Mouse (Mus musculus): ENCODE results near the gene Ly6c2. TPM values are rescaled to one million over a fixed set of nuclear protein-coding genes. Genes with fewer than 3 reads are reported as not detected.
A peak's percentile ranks its signal among the peaks of the same experiment; 100 is the strongest.
"Not testable (repeated sequence)": the region's sequence is repeated elsewhere in the genome, so short reads cannot be mapped to it uniquely, and the experiment has no call there.

Gene Ly6c2
- polyA plus RNA-seq, 1 experiment from 2014 or later, result 1.0 TPM

DNA sequence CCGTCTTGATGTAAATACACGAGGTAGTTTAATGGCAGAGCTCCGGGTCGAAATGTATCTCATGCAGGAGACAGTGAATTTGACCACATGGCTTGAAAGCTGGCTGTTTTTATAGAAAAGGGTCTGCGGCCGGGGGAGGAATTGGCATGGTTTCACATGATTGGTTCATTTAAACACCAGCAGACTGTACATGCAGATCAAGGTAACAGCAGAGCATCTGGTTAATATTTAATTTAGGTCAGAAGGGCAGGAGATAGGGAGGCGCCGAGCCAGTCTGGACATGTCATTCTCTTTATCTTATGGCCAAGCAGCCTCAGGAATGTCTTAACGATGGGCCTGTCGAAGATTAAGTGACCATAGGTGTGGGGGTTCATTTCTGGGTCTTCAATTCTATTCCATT, 12.5 kb downstream of the Ly6c2 start:
- TF ChIP-seq EP300 (optimal IDR thresholded peaks at IDR 0.05) (no peak), CTCF (IDR thresholded peaks at IDR 0.05; ENCODE audit: low read depth) (no peak)
- no peak overlapping the region for H3K4me3 ChIP-seq (ENCODE audit: low read depth, low read length)
- H3K27ac ChIP-seq (replicated peaks), result no peak overlapping the region
- H3K27me3 ChIP-seq (ENCODE audit: control insufficient read depth, insufficient read depth, low read length), result no peaks in the 10 kb centered on the region
- H3K9me3 ChIP-seq (ENCODE audit: control insufficient read depth, low read length), result no peaks in the 10 kb centered on the region
- 65% methylated on average over 10 of the region's 10 CpGs for WGBS
- H3K36me3 ChIP-seq (ENCODE audit: control insufficient read depth, insufficient read depth, low read length), result no peaks in the 10 kb centered on the region
- no peak overlapping the region for H3K9ac ChIP-seq (ENCODE audit: low read length)
- no peak overlapping the region for H3K4me2 ChIP-seq (replicated peaks; ENCODE audit: low read depth)
- ATAC-seq (ENCODE audit: low FRiP score, low TSS enrichment) (no peak), DNase-seq (ENCODE audit: low spot score) (no peak)
- H3K4me1 ChIP-seq (replicated peaks; ENCODE audit: control insufficient read depth, insufficient read depth), result no peaks in the 10 kb centered on the region

DNA sequence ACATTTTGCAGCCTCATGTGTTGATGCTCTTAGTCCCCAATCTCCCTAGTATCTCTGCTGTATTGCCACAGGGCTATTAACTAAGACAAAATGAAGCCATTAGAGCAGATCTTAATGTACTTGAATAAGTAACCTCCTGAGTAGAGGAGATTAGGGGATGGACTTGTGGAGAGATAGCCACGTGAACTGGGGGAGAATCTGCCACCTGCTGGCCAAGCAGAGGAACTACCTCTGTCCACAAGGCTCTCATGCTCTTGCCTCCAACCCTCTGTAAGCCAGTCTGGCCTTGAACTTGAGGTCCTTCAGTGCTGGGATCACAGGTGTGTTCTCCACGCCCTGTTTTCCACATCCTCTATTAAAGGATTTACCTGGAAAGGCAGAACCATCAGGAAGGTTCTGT, 23.7 kb downstream of the Ly6c2 start:
- H3K9ac ChIP-seq (ENCODE audit: low read length); H3K4me2 ChIP-seq (replicated peaks; ENCODE audit: low read depth); H3K4me1 ChIP-seq (replicated peaks; ENCODE audit: control insufficient read depth, insufficient read depth); DNase-seq (ENCODE audit: low spot score); H3K4me3 ChIP-seq (ENCODE audit: low read depth, low read length); ATAC-seq (ENCODE audit: low FRiP score, low TSS enrichment); H3K27me3 ChIP-seq (ENCODE audit: control insufficient read depth, insufficient read depth, low read length); H3K36me3 ChIP-seq (ENCODE audit: control insufficient read depth, insufficient read depth, low read length); H3K27ac ChIP-seq (replicated peaks); H3K9me3 ChIP-seq (ENCODE audit: control insufficient read depth, low read length): not testable (repeated sequence)
- peak; percentile 69 for TF ChIP-seq CTCF (IDR thresholded peaks at IDR 0.05; ENCODE audit: low read depth)
- WGBS, result 17% methylated on average over 2 of the region's 2 CpGs

DNA sequence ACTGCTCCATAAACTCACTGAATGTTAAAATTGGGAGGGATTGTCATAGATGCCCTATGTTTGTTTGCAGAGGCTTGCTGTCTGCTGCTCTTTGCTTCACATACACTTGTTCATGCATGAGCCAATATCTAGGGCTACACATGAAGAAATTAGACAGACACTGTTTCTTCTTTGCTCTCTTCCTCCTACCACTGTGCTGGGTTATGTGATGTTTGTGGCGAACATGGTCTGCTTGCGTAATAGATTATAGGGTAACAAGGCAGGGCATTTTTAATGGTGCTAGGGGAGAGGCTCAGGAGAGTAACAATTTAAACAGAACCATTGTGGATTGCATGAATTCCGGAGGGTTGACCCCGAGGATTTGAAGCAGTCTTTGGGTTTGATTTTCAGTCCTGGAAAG, 41.8 kb downstream of the Ly6c2 start:
- no peak overlapping the region for H3K9ac ChIP-seq (ENCODE audit: low read length)
- H3K9me3 ChIP-seq (ENCODE audit: control insufficient read depth, low read length), result no peaks in the 10 kb centered on the region
- H3K4me1 ChIP-seq (replicated peaks; ENCODE audit: control insufficient read depth, insufficient read depth), result no peaks in the 10 kb centered on the region
- no peaks in the 10 kb centered on the region for H3K36me3 ChIP-seq (ENCODE audit: control insufficient read depth, insufficient read depth, low read length)
- no peak overlapping the region for H3K4me2 ChIP-seq (replicated peaks; ENCODE audit: low read depth)
- no peak overlapping the region for H3K27ac ChIP-seq (replicated peaks)
- ATAC-seq (ENCODE audit: low FRiP score, low TSS enrichment), result no peak
- H3K27me3 ChIP-seq (ENCODE audit: control insufficient read depth, insufficient read depth, low read length), result no peaks in the 10 kb centered on the region
- no peak overlapping the region for H3K4me3 ChIP-seq (ENCODE audit: low read depth, low read length)
- DNase-seq (ENCODE audit: low spot score), result no peak
- TF ChIP-seq CTCF (IDR thresholded peaks at IDR 0.05; ENCODE audit: low read depth) (no peak), EP300 (optimal IDR thresholded peaks at IDR 0.05) (no peak)
- 86% methylated on average over 4 of the region's 4 CpGs for WGBS

DNA sequence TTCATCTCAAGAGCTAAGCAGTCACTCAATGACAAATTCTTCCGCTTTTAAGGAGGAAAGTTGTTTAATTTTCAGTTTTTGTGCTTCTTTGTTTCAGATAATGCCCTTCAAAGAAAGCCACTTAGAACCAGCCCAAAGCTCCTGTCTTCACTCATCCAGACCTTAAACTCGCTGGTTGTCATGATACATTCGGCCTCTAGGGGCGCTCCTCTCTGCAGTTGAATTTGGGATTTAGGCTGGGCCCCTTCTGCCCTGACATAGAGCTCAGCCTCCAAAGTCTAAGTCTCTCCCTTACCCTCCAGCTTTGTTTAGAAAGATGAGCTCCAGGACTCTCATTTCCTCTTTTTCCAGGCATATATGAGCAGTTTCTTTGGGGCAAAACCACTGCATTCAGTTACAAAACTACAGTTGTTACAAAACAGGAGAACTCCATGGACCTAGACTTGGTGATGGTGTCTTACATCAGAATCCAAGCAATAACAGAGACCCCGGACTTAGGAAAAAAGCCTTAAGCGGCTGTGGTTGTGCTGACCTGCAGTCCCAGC, 49.7 kb downstream of the Ly6c2 start:
- H3K4me3 ChIP-seq (ENCODE audit: low read depth, low read length); ATAC-seq (ENCODE audit: low FRiP score, low TSS enrichment); H3K27ac ChIP-seq (replicated peaks); H3K36me3 ChIP-seq (ENCODE audit: control insufficient read depth, insufficient read depth, low read length); H3K4me2 ChIP-seq (replicated peaks; ENCODE audit: low read depth); H3K9ac ChIP-seq (ENCODE audit: low read length); H3K9me3 ChIP-seq (ENCODE audit: control insufficient read depth, low read length); H3K27me3 ChIP-seq (ENCODE audit: control insufficient read depth, insufficient read depth, low read length); H3K4me1 ChIP-seq (replicated peaks; ENCODE audit: control insufficient read depth, insufficient read depth): not testable (repeated sequence)
- peak; percentile 75 for TF ChIP-seq CTCF (IDR thresholded peaks at IDR 0.05; ENCODE audit: low read depth)
- 41% methylated on average over 6 of the region's 6 CpGs for WGBS
- DNase-seq (ENCODE audit: low spot score), result peak; percentile 53

DNA sequence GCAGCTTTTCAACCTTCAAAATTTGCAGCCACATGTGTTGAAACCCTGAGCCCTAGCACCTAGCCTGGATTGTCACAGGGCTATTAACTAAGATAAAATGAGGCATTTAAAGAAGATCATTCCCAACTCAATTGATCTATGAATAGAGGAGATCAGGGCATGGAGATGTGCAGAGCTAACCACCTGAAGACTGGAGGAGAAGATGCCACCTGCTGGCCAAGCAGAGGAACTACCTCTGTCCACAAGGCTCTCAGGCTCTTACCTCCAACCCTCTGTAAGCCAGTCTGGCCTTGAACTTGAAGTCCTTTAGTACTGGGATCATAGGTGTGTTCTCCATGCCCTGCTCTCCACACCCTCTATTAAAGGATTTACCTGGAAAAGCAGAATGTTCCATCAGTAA, 51.3 kb downstream of the Ly6c2 start:
- Histone ChIP-seq H3K4me1 (replicated peaks; ENCODE audit: control insufficient read depth, insufficient read depth) (no peaks in the 10 kb centered on the region), H3K9me3 (ENCODE audit: control insufficient read depth, low read length) (no peaks in the 10 kb centered on the region), H3K9ac (ENCODE audit: low read length) (no peak overlapping the region), H3K27ac (replicated peaks) (no peak overlapping the region), H3K4me3 (ENCODE audit: low read depth, low read length) (no peak overlapping the region), H3K27me3 (ENCODE audit: control insufficient read depth, insufficient read depth, low read length) (no peaks in the 10 kb centered on the region), H3K4me2 (replicated peaks; ENCODE audit: low read depth) (no peak overlapping the region), H3K36me3 (ENCODE audit: control insufficient read depth, insufficient read depth, low read length) (no peaks in the 10 kb centered on the region)
- DNase-seq (ENCODE audit: low spot score) (peak; percentile 56), ATAC-seq (ENCODE audit: low FRiP score, low TSS enrichment) (no peak)
- TF ChIP-seq EP300 (optimal IDR thresholded peaks at IDR 0.05) (no peak), CTCF (IDR thresholded peaks at IDR 0.05; ENCODE audit: low read depth) (peak; percentile 84)

Other genes with a start within 250 kb of the Ly6c2 start
- gene 2010109I03Rik, start 214.9 kb downstream of the Ly6c2 start, polyA plus RNA-seq (2015; fragmentation: Nextera tagmentation; extraction: Ambion mirVana), result 31.4 and 34.7 TPM in 2 replicates
- gene Ly6i, start 128.5 kb downstream of the Ly6c2 start, polyA plus RNA-seq (2015; fragmentation: Nextera tagmentation; extraction: Ambion mirVana), result not detected in 2 replicates
- gene Ly6a, start 113.9 kb downstream of the Ly6c2 start, polyA plus RNA-seq (2015; fragmentation: Nextera tagmentation; extraction: Ambion mirVana), result 23.4 and 25.5 TPM in 2 replicates
- 34.4 and 37.0 TPM in 2 replicates for gene Ly6c1, start 63.1 kb downstream of the Ly6c2 start, polyA plus RNA-seq (2015; fragmentation: Nextera tagmentation; extraction: Ambion mirVana)
- gene Ly6g, start 43.3 kb upstream of the Ly6c2 start, polyA plus RNA-seq (2015; fragmentation: Nextera tagmentation; extraction: Ambion mirVana), result not detected in 2 replicates
- gene BC025446, start 104.4 kb upstream of the Ly6c2 start, polyA plus RNA-seq (2015; fragmentation: Nextera tagmentation; extraction: Ambion mirVana), result 0.44 and 0.65 TPM in 2 replicates
- not detected in 2 replicates for gene Ly6f, start 156.5 kb upstream of the Ly6c2 start, polyA plus RNA-seq (2015; fragmentation: Nextera tagmentation; extraction: Ambion mirVana)

Data from stomach, postnatal 0 days (tissue).